Mouse (Mus musculus) mouse trophoblast stem cell (cell line): Measurements from ENCODE around the gene Rbm19.

Experiments
- in situ Hi-C, 2 experiments: fragments of 300-500 bp; cut with MseI, MboI; formaldehyde crosslinking; loops; 2 replicates in 1 of 2; 3 replicates in 1 of 2; pipeline ENCODE4 v1.15.1; 2025

Gene Rbm19

DNA sequence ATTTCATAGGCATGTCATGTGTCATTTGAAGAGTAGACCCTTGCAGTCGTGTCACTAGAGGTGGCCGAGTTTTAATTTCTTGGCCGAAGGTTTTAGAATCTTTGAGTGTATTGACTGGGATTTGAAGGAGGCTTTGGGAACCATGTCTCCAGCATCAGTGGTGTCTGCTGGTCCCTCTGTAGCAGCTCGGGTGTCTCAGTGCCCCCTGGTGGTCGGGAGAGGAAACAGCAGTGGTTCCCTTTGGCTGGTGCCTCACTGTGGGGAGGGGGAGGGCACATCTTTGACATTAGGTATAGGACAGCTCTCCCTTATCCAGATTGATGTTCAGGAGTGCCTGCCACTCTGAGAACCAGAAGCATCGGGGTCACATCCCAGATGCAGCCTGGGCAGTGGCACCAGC, 17.7 kb downstream of the Rbm19 start:
- in situ Hi-C loops, result no loop called here

- in situ Hi-C loops, result no loop called here
Observed at GRCm38 (mm10) chr5:120135337-120135736, 19.1 kb downstream of the Rbm19 start.

DNA sequence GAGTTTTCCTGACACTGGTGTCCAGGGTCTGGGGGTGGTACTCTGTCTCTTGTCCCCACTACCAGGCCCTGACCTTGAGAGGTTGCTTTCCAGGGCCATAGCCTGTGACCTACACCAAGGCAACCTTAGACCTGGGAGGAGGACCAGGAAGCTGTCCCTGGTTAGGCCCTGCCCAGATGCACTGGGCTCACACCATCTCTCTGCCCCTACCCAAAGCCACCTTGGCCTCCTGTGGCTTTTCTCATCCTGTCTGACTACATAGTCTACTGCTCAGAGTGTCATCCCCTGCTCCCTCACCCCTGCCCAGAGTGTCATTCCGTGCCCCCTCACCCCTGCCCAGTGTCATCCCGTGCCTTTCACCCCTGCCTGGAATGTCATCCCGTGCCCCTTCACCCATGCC, 19.6 kb downstream of the Rbm19 start:
- in situ Hi-C loops, result no loop called here

DNA sequence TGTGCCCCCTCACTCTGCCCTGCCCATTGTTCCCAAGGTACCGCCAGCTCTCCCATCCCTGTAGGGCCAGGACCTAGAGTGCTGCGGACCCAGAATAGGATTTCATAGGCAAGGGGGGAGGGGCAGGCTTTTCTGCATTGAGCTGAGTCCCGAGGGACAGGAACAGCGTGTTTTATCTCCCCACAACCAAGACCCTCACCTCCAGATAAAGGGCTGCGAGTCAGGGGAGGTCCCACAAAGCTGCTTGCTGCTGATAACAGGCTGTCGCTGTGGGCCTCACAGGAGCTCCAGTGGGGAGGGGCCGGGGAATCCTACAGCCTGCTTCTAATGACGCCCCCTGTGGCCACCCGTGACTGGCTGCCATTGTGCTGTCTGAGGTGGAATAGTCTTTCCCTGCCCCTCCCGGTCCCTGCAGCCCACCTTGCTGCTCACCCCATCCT, 20.0 kb downstream of the Rbm19 start:
- in situ Hi-C loops, result no loop called here

- in situ Hi-C loops, result no loop called here
Observed at GRCm38 (mm10) chr5:120137038-120137437, 20.8 kb downstream of the Rbm19 start.

DNA sequence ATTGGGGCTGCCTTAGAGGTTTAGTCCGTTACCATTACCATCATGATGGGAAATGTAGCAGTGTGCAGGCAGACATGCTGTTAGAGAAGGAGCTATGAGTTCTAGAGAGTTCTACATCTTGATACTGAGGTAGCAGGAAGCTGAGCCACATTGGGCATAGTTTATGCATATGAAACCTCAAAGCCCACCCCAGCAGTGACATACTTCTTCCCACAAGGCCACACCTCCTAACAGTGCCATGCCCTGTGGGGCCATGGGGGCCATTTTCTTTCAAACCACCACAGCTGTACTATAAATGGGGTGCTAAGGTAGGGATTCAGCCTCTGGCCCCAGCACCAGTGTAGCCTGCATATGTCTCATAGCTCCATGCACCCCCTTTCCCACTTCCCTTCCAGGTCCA, 21.6 kb downstream of the Rbm19 start:
- in situ Hi-C loops, result no loop called here

- in situ Hi-C loops, result no loop called here
Observed at GRCm38 (mm10) chr5:120138406-120138805, 22.1 kb downstream of the Rbm19 start.

GRCm38 (mm10) chr5:120139224-120139623, 23.0 kb downstream of the Rbm19 start:
- in situ Hi-C loops, result no loop called here

DNA sequence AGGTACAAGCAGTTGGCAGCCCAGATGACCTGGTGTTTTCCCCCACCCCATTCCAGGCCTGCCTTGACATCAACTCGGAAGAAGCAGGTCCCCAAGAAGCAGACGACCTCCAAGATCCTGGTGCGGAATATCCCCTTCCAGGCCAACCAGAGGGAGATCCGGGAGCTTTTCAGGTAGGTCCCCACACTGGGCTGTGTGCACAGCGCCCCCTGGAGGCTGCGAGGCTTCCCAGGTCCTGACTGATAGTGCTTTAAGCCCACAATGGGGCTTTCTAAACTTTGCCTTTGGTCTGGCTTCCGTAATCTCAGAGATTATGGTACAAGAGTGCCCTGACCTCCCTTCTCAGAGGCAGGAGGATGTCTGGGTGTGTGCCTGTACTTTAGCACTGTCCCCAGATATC, 27.7 kb downstream of the Rbm19 start:
- in situ Hi-C loops, result no loop called here

DNA sequence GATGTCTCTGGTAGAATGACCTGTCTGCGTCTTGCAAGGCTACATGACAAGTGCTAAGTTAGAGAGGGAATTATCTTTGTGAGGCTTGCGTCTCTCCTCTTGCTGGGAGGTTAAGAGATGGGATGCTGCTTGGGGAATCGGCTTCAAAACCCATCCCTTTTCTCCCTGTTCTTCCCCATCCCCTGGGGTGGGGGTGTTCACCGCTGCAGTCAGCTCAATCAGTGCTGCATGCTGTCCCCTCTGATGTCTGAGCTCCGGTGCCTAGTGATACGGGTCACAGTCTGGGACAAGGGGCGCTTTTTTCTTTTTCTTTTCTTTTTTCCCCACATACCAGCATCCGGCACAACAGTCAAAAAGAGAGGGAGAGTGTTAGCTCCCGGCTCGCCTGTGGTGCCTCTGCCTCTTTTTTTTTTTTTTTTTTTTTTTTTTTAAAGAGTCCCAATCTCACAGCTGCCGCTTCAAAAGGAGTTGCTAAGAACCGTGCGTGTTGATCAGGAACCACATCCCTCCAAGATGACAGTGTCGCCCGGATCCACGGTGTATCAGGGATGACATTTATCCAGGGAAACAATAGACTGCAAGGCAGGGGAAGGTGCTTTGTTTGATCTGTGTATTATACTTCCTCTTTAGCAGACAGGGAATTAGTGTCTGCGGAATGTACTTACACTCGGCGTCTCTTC, 29.2 kb downstream of the Rbm19 start:
- in situ Hi-C loops, result no loop called here

DNA sequence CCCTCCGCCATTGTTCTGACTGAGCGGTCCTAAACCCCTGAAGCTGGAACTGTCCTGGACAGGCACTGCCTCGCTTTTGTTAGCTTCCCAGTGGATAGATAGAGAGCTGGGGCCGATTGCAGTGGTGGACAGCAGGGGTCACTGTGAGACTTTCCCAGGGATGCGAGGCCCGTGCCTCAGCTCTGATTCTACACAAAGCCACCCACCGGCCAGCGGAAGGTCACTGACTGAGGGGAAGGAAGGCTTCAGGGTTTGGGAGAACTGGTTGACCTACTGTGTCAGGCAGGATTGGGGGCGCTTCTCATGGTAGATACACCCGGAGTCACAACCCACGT, 29.8 kb downstream of the Rbm19 start:
- in situ Hi-C loops, result no loop called here

GRCm38 (mm10) chr5:120146909-120147308, 30.6 kb downstream of the Rbm19 start:
- in situ Hi-C loops, result no loop called here

DNA sequence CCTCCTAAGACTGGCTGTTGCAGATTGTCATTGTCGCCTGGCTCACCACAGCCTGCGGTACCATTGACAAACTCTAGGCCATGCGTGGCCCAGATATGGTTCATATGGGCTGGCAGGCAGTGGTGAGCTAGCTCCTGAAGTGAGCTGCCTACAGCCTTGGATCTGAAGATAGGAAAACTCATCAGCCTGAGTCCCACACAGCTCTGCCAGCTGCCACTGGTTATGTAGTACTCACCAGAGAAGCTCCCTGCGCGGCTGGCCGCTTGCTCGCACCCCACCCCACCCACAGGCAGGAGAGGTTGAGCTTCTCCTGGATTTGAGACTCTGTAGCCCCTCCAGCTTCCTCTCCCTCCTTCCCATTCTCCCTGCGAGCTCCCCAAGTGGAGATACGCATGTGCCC, 32.0 kb downstream of the Rbm19 start:
- in situ Hi-C loops, result no loop called here

GRCm38 (mm10) chr5:120151145-120151544, 34.9 kb downstream of the Rbm19 start:
- in situ Hi-C loops, result no loop called here

GRCm38 (mm10) chr5:120153140-120153539, 36.9 kb downstream of the Rbm19 start:
- in situ Hi-C loops, result no loop called here

- in situ Hi-C loops, result no loop called here
Observed at GRCm38 (mm10) chr5:120155672-120156071, 39.4 kb downstream of the Rbm19 start.

DNA sequence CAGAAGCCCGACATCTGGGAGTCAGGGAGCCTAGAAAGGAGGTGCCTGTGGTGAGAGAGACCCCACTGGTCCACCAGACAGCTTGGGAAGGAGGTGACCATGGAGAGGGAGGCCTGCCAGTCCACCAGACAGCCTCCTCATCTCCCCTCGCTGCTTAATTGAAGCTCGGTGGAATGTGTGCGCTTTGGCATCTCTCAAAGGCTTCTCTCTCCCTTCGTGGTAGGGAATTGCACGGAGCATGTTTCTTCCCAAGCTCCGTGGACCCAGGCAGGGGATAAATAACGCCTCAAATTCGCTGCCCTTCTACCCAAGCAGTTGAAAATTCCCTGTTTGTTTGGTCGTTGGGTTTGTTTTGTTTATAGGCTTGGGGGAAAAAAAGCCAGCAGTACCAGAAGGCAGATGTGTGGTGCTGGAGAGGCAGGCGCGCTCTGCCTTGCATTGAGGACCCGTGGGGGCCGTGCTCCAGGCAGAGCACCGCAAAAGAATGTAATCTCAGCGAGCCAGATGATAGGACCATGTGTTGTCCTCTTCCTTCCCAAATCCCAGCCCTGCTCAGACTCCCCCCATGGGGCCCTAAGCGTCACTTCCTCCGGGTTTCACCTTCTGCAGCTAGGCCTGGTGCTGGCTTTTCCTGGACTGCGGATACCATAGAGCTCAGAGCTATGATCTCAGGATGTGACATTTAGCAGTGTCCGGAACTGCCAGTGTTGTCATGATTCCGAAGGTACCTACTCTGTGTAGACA, 40.1 kb downstream of the Rbm19 start:
- in situ Hi-C loops, result no loop called here

DNA sequence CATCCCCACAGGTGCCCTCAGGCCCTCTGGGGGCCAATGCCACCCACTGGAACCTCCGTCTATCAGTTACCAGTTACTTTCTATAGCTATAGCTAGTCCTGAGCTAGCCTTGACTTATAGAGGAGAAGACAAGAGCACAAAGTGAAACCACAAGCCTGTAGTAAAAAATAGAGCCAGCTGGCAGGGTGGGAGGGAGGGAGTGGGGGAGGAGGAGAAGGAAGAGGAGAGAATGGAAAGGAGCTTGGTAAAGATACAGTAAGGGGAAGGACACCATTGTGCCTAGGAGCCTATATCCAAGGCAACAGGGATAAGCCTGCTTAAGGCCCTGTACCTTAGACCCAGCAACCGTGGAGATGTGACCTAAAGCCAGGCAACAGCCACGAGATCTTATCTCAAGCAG, 40.9 kb downstream of the Rbm19 start:
- in situ Hi-C loops, result no loop called here

GRCm38 (mm10) chr5:120158476-120158875, 42.2 kb downstream of the Rbm19 start:
- in situ Hi-C loops, result no loop called here

- in situ Hi-C loops, result no loop called here
Observed at GRCm38 (mm10) chr5:120160923-120161658, 44.8 kb downstream of the Rbm19 start.

- in situ Hi-C loops, result no loop called here
Observed at GRCm38 (mm10) chr5:120162689-120163088, 46.4 kb downstream of the Rbm19 start.

DNA sequence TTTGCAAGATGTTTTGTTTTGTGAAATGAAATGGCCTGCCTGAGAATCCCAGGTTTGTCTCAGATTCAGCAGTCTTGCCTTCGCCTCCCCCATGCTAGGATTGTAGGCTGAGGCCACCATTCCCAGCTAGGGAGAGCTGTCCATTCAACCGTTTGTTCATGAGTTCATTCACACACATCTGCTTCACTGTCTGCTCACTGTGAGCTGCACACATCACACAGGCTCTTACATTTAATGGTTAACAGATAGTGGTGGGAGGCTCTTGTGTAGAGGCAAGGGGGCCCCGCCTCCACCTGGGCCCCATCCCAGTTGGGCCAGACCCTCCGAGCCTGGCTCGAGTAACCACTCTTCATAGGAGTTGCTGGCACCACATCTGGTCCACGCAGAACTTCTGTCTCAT, 47.2 kb downstream of the Rbm19 start:
- in situ Hi-C loops, result no loop called here

DNA sequence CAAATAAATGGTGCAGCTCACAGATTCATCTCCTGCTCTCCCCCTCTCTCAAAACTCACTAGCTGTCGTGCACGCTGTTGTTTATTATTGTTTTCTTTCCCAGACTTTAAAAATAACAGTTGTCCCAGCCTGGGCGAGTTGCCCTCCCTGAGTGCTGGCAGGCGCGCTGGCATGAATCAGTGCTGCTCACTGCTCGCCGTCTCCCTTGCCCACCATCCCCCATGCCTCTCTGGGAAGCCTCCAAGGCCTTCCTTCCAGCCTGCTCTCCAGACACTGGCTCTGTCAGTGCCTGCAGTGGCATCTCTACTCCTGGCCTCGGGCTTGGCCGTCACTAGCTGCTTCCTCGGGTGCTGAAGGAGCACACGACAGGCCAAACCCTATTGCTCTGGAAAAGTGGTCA, 48.2 kb downstream of the Rbm19 start:
- in situ Hi-C loops, result no loop called here
